Mouse (Mus musculus) thymus, adult 2 months (tissue): ENCODE results near the gene Cplx3.

Source experiments
- CTCF ChIP-seq: fragments of 200-500 bp; IDR thresholded peaks from 2 replicates; pipeline ENCODE4 v1.5.1; 2012; ENCODE audit warnings: mild to moderate bottlenecking, control low read depth, low read length, moderate library complexity, borderline replicate concordance; ENCODE audit not compliant: control insufficient read depth, poor library complexity, insufficient read depth; ENCODE audit errors: extremely low read depth
- POLR2A ChIP-seq: fragments of 200-500 bp; IDR thresholded peaks from 2 replicates; pipeline ENCODE4 v1.6.1; 2012; ENCODE audit warnings: mild to moderate bottlenecking, low read length, control low read depth, moderate library complexity; ENCODE audit not compliant: control insufficient read depth, poor library complexity, insufficient read depth; ENCODE audit errors: extremely low read depth

GRCm38 (mm10) chr9:57627892-57628291, 21.8 kb upstream of the Cplx3 start:
- TF ChIP-seq CTCF: no peak
- TF ChIP-seq POLR2A: no peak
